ENCODE assay signal across 14 mouse cellular contexts in the genomic region with DNA sequence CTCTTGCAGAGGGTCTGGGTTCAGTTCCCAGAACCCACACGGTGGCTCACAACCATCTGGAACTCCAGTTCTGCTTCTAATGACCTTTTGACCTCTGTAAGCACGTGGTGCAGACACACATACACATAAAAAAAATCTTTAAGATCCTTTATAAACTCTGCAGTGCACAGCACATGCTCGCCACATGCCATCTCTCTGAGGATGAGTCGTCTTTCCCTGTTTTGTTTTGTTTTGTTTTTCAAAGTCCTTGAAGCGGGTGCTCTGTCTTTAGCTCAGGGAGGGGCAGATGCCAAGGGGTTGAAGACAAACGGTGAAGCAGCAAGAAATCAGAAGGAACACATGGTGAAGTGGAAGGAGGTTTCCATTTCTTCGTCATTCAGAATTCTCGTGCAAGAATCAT.
"Had no signal": no experiment of that assay in that cellular context is flagged by ENCODE, and none has a peak within 500 bp of the region (broad histone marks: within the 10 kb centered on the region; RNA-seq: fewer than 3 reads in every experiment).

No protein-coding gene starts in this region.

- H3K9me3 ChIP-seq: neural tube, embryonic 12.5 days; neural tube, embryonic 13.5 days; neural tube, embryonic 15.5 days; stomach, embryonic 15.5 days had no signal

- DNase-seq: right cerebral cortex, postnatal 14 days; right cerebral cortex, postnatal 25 days; right cerebral cortex, postnatal 4 days; spleen, adult 18-20 months; thymus, adult 18-20 months; thymus, adult 2 months; thymus, postnatal 14 days; thymus, postnatal 25 days; thymus, postnatal 36 days; thymus, postnatal 4 days had no signal

- H3K9ac ChIP-seq: neural tube, embryonic 12.5 days; neural tube, embryonic 13.5 days; neural tube, embryonic 15.5 days; stomach, embryonic 15.5 days had no signal

- H3K4me1 ChIP-seq: neural tube, embryonic 12.5 days; neural tube, embryonic 13.5 days; stomach, embryonic 15.5 days had no signal

- H3K27ac ChIP-seq: neural tube, embryonic 12.5 days; neural tube, embryonic 13.5 days; neural tube, embryonic 15.5 days; stomach, embryonic 15.5 days had no signal

- H3K4me2 ChIP-seq: neural tube, embryonic 12.5 days; neural tube, embryonic 13.5 days; neural tube, embryonic 15.5 days; stomach, embryonic 15.5 days had no signal

- H3K4me3 ChIP-seq: neural tube, embryonic 12.5 days; neural tube, embryonic 13.5 days; neural tube, embryonic 15.5 days; stomach, embryonic 15.5 days had no signal

- H3K27me3 ChIP-seq: neural tube, embryonic 12.5 days; neural tube, embryonic 13.5 days; stomach, embryonic 15.5 days had no signal

- H3K36me3 ChIP-seq: neural tube, embryonic 13.5 days; neural tube, embryonic 15.5 days; stomach, embryonic 15.5 days had no signal
